Mouse (Mus musculus) testis, postnatal 10 days (tissue): ENCODE measurements around the gene Gng7.
"Not testable (repeated sequence)": the region's sequence is repeated elsewhere in the genome, so short reads cannot be mapped to it uniquely, and the experiment has no call there.

Experiments used
- DNase-seq: peaks from one replicate; pipeline ENCODE4 v3.0.0; 2021; ENCODE audit warnings: low spot score

Gene Gng7

DNA sequence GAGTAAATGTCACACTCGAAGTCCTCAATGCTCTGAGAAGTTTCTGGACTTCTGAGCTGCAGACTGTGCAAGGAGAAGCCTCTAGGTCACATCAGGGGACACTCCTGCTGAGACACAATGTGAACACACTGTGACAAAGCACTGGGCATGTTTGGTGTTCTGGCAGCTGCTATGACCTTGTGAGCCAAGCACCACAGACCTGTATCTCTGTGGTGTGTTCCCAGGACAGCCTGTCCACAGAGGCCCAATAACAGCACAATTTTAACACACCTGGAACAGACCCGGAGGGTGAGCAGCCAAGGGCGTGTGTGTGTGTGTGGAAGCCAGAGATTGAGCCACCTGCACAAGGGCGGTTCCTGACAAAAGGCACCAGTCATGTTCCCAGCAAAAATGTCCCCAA lies 20.1 kb downstream of the Gng7 start:
- DNase-seq = no peak

DNA sequence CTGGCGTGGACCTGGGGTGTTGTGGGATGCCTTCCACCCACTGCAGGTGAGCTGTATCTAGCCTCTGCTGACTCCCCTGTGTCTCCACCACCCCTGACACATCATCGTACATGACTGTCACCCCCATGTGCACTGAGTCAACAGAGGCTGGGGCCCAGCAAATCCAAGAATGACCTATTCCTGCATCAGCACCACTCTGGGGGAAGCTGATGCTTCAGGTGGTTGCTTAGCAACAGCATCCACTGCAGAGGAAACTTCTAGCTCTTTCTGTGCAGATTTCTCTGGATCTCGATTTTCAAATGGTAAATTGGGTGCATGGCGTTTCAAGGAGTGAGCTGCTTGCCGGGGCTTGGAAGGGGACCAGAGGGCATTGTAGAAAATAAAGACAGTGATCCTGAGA lies 21.5 kb downstream of the Gng7 start:
- DNase-seq = no peak

DNA sequence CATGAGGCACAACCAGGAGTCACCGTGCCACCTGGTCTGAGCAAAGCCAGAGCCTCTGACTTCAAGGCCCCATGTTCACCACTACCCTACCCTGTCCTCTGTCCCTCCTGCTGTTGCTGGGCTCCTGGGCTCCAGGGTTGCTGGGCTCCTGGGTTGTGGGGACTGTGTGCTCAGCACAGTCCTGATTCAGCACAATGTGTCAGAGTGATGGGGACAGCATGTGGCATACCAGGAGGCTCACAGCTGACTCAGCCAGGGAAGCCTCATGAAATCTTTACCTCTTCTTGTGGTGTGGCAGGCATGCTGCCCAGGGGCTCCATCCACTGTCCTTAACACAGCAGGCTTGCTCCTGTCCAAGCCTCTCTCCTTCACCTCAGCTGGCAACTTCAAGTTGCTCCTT lies 22.8 kb downstream of the Gng7 start:
- no peak for DNase-seq

DNA sequence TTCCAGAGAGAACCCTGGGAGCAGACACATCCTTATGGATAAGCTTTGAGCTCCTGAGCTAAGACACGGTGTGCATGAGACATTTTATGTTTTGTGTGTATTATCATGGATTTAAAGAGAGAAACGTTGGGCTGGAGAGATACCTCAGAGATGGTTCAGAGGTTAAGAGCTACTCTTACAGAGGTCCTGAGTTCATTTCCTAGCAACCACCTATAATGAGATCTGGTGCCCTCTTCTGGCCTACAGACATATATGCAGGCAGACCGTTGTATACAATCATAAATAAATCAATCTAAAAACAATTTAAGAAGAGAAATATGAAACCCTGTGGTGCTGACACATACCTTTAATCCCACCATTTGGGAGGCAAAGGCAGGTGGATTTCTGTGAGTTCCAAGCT lies 23.7 kb downstream of the Gng7 start:
- no peak for DNase-seq

DNA sequence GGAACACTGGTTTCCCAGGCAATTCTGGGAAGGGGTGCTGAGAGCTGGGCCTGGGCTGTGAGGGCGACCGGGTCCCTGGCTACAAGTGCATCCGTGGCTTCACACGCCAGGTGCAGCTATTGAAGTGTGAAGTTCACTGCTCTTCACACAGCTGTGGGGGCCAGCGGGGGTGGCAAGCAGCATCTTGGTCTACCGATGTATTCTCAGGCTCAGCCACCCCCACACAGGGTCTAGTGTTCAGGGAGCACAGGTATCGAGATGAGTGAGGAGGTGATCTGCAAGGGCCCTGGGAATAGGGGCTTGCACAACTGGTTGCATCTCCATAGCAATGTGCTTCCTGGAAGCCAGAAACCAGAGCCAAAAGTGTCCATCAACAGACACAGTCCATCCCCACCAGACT lies 24.3 kb downstream of the Gng7 start:
- DNase-seq = no peak

DNA sequence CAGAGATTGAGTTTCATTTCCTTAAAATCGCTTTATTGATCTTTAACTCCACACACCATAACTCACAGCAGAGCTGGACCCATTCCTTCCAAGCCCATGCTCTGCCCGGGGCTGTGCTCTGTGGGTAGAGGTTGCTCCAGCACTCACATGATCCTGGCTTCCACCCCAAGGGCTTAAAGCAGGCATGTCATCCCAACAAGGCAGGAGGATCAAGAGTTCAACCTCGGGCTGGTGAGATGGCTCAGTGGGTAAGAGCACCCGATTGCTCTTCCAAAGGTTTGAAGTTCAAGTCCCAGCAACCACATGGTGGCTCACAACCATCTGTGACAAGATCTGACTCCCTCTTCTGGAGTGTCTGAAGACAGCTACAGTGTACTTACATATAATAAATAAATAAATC lies 24.9 kb downstream of the Gng7 start:
- DNase-seq = not testable (repeated sequence)

DNA sequence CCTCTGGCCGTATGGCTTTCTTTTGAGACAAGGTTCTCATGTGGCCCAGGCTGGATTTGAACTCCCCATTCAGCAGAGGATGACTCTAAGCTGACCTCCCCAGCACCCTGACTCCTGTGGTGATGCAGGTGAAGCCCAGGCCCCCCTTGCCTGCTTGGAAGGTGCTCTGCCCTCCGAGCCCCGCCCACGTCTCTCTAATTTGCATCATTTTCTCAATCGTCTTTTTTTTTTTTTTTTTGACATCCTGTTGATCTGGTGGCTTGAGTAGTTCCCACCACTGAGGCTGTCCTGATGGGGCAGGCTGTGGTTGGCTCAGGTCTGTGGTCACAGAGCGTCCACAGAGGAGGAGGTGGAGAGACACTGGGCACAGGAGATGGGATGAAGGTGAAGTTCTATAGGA lies 25.3 kb downstream of the Gng7 start:
- no peak for DNase-seq

DNA sequence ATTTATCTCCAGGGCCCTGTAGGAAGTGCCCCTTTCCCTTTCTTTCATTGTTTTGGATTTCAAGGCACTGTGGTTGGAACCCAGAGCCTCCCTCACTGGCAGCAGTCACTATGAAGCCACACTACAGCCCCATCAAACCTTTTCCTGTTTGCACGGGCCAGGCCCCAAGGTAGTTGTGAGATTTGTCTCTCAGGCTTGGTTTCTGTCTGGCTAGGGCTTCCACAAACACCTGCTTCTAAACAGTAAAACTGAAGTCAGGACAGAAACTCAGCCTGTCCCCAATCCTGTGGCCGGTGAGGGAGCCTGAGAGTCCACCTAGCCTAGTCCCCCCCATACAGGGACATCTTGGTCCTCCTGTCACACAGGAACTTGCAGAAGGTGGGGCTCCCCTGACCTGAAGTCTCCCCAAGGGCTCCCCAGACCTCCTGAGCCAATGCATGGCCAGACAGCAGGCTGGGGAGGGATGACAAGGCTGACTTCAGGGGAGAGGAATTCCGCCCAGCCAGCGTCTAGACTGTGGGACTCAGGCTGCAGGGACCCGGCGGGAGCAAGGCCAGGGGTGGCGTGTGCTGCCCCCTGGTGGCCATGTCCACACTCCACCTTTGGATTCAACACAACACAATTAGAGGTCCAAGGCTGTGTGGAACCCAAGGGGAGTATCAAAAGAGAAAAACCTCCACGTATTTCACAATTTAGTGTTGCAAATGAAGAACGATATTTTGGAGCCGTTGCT lies 26.9 kb downstream of the Gng7 start:
- DNase-seq = peak; percentile 93

DNA sequence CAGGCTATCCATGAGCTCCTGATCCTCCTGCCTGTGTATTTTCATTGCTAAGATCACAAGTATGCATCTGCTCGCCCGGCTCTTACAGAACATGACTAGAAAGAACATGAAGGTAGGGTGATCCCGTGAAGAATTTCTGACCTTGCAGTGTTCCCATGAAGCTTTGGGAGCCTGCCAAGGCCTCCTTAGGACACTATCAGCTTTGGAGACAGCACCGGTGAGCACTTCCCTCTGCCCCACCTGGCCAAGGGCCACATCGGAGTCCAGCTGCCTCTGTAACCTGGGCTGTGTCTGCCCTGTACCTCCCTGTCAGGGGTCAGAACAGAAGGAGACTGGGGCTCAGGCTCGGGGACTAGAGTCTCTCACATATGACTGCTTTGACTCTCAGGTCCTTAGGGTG lies 28.0 kb downstream of the Gng7 start:
- peak; percentile 77 for DNase-seq

DNA sequence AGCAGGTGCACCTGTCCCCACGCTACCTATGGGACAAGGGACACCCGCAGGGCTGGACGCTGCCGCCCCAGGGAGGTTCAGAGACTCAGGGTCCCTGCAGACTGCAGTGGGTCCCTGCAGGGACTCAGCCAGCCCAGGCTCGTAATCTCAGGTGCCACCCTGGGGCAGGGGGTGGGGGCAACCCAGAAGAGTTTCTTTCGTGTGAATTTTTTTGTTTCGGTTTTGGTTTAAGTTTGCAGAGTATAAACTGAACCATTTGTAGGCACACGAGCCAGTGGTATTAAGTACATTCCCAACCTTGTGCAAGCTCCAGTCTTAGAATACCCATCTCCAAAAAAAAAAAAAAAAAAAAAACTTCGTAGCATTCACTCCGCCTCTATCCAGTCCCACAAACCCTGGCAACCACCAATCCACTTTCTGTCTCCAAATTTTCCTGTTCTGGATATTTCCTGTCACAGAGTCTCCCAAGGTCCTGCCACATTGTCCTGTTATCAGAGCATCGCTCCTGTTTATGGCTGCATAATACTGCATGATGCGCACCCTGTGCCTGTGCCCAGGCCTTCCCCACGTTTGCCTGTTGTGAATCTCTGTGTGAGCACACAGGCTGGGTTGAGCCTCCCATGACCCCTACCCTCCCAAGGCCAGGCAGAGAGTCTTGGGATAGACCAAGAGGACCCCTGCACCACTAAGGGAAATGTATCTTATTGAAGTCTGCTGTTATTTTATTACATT lies 28.6 kb downstream of the Gng7 start:
- DNase-seq = no peak

DNA sequence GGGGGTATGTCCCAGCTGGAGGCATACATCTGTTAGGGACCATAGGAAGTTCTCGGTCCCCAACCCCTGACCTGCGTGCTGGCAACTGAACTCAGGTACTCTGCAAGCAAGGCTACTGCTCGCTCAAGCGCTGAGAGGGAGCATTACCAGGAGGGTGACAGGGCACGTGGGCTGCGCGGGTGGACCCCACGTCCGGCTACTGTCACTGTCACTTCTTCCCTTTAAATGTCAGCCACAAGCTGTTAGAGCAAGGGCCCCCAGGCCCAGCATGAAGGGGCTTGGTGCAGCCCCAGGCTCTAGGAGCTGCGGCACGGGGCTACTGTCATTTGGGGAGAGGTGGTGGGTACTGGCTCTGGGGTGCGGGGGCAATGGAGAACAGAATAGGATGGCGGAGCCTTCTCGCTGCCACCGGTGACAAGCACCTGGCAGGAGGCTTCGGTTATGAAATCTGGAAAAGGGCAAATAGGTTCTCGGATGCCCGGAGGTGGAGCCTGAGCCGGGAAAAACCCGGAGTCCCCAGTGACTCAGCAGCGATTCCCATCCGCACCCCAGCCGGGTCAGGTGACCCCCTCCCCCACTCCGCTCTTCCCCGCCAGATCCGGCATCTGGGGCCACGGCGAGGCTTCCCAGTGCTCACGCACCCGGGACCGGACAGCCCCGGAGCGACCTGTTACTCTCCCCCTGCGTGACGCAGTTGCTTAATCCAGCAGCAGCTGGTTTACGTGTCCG lies 29.3 kb downstream of the Gng7 start:
- peak; percentile 70 for DNase-seq

DNA sequence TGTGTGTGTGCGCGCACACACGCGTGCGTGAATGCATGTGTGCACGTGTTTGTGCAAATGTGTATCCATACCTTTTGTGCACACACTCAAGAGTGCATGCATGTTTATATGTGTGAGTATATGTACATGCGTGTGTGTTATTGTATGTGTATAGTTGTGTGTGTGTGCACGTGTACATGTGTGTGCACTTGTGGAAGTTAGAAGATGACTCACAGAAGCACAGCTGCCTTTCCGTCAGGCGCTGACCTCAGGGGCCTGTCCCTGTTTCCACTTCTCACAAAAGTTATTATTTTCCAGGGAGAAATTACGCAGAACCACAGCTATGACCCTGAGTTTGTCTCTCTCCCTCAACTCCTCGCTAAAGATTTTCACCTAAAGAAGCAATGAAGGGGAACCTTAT lies 30.5 kb downstream of the Gng7 start:
- no peak for DNase-seq

DNA sequence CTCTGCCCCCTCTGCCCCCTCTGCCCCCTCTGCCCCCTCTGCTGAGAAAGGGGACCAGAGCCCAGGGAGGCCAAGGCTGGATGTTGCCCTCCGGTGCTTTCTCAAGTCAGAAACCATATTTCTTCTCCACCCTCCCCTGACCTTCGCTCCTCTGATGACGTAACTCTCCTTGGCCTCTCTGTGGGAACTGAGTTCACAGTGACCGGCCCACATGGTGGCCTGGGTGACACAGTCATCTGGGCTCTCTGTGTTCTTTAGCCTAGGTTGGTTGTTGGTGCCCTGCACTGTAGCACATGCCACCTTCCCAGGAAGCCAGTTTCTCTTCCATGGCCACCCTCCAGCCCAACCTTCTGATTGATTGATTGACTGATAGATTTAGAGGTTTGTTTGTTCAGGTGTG lies 32.4 kb downstream of the Gng7 start:
- no peak for DNase-seq

DNA sequence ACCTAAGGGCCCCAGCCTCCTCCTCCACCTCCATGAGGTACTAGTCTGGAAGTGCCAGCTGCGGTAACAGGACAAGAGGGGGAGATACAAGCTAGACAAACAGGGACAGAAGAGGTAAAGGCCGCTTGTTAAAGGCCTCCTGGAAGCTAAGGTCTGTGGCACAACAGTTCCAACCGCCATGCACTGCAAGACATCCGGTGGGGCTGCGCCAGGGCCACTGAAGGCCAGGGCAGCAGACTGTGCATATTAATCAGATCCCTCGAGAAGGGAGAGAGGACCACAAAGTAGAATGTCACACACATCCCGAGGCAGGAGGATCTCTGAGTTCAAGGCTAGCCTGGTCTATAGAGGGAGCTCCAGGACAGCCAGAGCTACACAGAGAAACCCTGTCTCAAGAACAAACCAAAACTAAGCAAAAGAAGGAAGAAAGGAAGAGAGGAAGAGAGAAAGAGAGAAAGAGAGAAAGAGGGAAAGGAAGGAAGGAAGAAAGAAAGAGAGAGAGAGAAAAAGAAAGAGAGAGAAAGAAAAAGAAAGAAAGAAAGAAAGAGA lies 33.1 kb downstream of the Gng7 start:
- DNase-seq = no peak

DNA sequence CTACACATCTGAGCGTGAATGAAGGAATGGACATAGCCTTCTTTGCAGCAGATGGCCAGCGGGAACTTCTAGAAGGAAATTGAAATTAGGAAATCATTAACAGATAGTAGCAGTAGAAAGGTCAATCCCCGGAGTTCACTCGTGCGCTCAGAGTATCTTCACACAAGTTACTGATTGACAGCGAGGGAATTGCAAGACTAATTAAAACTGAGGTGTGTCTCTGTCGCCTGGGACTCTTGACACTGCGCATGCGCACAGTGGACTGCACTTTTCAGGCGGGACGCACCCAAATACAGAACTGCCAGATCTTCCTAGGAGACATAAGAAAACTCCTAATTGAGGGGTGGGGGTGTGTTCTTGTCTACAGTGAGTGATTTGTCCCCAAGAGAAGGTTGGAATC lies 39.3 kb downstream of the Gng7 start:
- DNase-seq = no peak

DNA sequence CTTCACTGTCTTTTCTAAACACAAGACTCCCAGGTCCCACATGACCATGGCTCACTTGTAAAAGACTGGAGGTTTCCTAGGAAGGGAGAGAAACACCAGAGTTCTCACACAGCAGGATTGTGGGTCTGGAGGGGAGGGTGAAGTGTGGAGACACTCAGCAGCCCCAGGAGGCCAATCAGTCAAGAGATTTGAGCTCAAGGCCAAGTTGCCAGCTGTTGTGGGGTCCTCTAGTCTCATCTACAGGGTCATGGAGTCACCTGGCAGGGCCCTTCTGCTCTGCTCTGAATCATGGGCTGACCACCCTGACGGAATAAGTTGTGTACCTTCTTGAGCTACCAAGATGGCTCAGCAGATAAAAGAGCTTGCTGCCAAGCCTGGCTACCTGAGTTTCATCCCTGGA lies 41.0 kb downstream of the Gng7 start:
- DNase-seq = no peak

DNA sequence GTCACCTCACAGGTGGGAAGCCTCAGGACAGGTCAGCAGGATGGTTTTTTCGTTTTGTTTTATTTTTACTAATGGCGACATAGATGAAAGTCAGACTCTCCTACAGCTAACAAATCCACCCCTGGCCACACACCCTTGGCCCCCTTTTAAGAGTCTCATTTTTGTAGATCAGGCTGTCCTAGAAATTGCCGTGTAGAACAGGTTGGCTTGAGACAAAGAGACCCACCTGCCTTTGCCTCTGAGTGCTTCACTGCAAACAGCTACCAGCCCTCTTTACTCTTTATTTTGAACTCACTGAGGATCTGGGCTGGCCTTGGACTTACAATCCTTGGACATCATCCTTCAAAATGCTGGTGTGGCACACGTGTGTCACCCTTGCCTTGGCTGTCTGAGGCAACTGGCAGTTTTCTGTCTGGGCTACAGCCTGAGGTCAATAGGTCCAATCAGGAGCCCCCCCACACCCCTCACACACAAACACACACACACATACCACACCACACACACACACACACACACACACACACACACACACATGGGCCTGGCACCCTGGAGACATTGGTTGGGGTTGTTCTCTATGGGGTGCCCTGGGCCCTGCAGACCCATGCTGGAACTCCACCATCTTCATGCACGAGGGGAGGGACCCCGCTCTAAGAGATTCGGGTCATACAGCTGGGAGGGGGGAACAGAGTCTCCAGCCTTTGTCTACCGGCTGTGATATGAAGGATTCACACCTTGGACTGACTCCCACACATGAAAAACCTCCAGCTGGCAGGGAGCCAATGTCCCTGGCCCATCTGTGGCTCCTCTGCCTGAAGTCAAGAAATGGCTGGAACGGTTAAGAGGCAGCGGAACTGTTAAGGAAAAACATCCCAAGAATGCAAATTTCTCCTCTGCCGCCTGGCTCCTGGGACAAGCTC lies 42.4 kb downstream of the Gng7 start:
- peak; percentile 88 for DNase-seq

DNA sequence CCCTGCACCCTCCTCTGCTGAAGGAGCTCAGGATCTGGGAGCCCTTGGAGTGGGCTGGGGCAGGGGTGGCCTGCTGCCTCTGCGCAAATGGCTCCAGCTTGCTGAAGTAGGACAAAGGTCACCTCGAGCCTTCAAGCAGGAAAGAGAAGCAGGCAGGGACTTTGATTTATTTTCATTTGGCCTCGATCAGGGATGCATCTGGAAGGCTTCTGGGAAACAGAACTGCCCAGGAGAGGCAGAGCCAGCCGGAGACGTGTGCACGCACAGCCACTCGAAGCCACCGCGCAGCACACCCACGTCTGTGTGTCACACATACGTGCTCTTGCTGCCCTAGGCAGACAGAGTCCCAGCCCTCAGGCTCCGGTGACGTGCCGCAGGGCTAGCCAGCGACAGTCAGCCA lies 43.2 kb downstream of the Gng7 start:
- DNase-seq = peak; percentile 46

DNA sequence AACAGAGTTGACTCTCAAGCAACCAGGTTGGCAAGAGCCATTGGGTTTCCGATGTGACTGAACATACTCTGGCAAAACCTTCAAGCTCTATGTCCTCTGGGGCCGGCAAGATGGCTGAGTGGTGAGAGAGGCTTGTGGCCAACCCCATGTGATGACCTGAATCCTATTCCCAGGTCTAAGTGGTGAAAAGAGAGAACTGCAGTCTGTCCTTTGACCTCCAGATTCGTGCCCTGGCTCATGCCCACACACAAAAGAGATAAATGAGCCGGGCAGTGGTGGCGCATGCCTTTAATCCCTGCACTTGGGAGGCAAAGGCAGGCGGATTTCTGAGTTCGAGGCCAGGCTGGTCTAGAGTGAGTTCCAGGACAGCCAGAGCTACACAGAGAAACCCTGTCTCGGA lies 44.6 kb downstream of the Gng7 start:
- DNase-seq = no peak

DNA sequence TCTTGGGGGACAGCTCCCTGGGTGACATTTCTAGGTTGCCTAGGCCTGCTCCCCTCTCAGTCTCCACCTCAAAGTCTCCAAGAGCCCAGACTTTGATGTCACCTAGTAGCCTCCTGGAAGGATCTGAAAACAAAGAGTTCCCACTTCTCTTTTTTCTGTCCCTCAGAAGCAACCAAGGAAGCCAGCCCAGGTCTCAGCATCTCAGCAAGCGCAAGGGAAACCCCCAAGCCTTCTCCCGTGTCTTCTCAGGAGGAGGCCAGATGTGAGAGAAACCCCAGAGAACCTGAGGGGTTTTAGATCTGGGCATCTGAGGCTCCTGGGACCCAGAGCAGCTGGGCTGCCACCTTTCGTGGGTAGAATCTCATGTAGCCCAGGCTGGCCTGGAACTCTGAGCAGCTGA lies 45.4 kb downstream of the Gng7 start:
- DNase-seq = no peak

DNA sequence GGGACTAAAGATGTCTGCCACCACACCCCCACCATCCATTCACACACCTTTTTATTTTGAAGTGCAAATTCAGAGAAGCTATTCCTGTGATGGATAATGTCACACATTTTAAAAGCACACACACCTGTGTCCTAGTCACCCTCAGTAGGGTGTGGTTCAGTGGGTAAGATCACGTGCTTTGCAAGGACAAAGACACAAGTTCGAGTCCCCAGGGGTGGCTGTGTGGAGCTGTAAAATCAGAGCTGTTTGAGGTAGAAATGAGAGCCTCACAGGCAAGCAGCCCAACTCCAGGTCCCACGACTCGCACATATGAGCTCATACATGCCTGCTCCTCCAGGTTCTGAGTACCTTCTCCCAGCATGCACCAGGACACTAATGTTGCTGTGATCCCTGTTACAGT lies 46.6 kb downstream of the Gng7 start:
- no peak for DNase-seq

DNA sequence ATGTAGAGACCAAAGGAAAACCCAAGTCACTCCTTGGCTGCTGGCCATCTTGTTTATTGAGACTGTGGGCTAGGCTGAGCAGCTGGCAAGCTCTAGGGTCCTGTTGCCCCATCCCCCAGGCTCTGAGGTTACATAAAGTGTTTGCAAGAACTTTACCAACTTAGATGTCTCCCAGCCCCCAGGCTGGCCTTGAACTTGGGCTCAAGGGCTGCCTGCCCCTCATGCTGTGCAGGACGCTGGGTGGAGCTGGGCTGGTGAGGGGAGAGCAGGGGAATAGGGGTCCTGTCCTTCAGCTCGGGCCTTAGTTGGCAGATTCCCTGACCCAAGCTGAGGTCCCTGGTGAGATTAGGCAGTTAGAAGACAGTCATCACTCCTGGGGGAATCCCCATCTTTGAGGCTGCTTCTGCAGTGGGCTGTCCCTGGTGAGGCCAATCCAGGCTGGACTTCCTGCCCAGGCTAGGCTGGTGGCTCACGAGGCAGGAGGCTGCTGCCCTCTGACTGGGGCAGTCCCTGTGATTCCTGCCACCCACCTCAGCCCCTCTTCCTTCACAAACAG lies 47.6 kb downstream of the Gng7 start:
- peak; percentile 51 for DNase-seq
